Mouse (Mus musculus): ENCODE results near the gene Pkhd1.
A peak's percentile ranks its signal among the peaks of the same experiment; 100 is the strongest.

Gene Pkhd1

DNA sequence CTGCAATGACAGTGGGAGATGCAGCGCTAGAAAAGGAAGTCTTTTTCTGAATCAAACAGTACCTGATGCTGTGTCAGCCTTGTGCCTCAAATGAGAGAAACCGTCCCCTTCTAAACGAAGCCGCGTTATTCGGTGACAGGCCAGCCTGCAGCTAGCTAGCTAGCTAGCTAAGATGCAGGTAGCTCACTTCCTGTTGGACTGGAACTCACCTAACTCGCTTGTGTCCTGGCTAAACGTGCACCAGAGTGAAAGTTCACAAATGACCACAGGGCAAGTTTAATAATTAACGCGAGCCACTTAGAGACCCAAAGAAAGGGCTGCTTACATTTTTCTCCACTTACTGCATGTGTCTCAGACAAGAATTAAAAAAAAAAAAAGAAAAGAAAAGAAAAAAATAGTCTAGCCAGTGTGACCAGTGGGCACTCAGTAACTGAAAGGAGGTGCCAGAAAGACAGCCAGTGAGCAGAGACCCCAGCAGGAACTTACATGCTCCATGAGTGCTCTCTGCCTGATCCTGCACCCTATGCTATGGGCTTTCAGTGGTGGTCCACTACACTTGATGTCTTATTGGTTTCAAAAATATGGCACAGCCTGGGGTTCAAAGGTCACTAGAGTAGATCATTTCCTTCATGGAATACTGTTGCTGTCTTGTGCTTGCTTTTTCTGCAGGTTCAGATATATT, at the start of gene Pkhd1:
TSS of gene Pkhd1 (minus strand) at position 216 of the 682 bp plus-strand sequence.
- peak; percentile 95 for DNase-seq

DNA sequence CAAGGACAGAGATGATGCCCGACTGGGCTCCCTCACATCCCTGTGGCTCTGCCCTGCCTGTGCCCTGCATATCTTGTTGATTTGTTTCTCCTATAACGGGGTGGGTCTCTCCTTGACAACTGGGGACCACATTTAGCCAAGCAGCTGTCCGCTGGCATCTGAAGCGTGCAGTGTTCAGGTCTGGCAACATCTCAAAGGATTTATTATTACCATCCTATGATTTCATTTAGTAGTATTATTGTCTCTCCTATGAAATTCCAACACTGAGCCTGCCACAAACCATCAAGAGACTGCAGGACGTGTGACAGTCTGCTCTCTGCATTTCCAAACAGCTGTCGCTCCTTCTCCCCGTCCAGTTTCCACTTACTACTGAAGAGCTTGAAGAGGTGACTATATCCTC, 49.7 kb upstream of the Pkhd1 start:
- no peak for DNase-seq

DNA sequence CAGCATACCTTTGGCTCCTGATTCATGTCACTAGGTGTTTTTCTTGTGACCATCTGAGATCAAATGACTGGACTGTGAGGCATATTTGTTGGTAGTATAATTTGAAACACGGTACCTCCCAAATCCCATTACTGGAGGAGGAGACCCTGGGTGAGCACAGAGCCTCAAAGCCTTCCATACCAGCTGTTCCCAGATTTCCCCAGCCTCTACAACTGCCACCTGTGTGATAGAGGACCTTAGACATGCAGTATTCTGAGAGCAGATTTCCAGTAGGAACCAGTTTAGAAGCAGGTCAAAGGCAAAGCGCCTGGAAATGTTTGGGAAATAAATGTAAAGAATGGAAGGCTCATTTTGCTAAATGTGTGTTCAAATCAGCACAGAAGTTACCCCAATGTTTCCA, 48.4 kb upstream of the Pkhd1 start:
- DNase-seq, result no peak

DNA sequence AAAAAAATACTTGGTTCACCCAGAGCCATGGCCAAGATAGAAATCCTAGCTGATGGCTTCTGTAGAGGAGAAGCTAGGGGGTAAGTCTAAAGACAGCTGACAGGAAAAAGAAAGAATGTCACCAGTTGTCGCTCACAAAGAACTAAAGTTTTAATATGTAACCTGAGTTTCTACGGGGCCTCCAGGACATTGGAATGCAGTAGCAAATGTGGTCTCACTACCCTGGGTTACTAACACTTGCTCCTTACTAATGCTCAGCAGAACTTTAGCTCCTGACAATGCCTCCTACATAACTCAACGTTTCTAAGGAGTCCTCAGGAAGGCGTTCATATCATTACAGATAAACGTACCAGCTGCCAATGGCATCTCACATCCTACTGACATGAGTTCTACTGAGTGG, 37.2 kb upstream of the Pkhd1 start:
- DNase-seq, result peak; percentile 77

DNA sequence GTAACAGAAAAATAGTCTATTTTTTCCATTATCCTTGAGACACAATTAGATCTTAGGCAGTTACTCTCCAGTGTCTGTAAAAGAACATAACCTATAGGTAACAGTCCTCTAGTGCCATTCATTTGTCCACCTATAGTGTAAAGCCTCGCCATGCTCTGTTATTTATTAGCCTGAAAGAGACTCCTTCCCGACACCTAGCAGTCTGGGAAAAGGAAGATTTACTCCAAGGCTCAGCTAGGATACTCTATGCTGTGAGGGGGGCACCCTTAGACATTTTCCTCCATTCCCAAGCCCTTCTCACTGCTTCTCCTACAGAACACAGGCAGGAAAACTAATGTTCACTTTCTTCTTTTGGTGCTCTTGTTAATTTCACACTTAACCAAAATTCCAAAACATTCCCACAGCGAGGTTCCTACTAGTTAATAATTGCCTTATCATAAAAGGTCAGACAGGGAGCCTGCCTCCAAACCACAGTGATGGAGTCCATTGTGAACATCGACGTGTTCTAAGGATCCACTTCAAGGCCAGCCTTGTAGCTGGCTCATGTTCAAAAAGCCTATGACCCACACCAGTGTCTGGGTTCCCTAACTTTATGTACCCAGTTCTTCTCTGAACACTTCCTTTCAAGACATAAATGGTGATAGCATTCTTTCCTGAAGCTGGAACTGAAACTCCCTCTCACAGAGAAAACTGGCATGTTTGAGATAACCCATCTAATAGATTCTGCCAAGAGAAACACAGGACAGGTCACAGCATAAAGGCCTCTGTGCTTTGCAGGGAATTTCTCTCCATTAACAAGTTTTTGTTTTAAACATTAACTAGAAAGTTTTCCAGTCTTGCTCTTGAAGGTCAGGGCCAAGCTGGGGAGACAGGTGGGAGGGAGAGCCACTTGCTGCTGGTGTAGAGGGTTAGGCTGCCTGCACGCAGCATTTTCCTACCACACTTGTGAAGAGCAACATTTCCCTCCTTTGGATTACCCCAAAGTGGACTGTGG, 35.9 kb upstream of the Pkhd1 start:
- peak; percentile 90 for DNase-seq

DNA sequence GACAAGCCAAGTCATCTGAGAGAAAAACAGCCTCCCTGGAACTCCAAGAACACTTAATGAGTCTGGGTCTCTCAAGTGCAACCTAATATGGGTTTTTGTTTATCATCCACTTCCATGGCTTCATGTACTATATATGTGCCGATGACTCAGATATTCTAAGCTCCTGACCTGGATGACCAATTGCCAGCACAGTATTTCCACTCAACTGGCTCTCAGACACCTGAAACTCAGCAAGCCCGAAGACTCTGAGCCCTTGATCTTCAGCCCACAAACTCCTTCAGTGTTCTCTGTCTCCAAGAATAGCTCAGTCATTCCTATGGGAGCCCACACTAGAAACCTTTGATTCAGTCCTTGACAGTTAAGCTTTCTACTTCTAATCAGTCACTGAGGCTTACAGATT, 17.0 kb upstream of the Pkhd1 start:
- no peak for DNase-seq

DNA sequence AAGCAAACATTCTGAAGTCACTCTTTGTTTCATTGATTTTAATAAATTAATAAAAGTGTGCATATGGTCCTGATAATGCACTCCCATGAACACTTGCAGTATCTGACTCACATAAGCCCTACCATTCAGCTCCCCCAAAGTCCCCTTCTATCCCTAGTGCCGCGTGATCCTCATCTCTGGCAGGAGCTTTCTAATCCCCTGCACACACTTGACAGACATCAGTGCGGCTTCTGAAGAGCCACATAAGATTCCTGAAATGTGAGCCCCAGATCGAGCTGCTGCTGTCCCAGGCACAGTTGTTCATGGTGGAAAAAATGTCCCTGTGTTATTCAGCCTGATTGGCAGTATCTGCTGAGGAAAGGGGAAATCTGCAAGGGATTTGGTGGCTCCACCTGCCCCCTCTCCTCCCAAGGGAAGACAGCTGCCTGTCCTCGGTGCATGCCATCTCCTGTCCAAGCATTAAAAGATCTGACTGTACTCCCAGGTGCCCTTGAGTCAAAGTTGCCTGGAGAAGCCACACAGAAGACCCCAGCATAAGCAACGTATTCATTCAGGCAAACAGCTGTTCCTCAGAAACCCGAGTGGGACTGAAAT, 15.5 kb upstream of the Pkhd1 start:
- DNase-seq, result no peak

DNA sequence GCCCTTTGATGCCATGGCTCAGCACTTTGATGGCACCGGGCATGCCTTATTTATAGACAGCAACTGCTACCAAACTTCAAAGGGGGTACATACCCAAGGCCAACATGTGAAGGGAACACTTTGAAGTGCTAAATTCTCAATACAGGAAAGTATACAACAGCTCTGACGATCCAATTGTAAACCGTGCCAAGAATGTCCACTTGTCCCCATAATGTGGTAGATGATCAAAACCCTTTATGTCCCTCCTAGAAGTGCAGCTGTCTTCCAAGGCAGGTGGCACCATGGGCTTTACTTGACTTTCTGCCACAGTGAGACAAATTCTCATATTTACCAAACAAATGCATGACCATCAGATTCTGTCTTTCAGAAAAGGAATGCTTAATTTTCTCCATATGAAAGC, 6.7 kb upstream of the Pkhd1 start:
- DNase-seq, result no peak

DNA sequence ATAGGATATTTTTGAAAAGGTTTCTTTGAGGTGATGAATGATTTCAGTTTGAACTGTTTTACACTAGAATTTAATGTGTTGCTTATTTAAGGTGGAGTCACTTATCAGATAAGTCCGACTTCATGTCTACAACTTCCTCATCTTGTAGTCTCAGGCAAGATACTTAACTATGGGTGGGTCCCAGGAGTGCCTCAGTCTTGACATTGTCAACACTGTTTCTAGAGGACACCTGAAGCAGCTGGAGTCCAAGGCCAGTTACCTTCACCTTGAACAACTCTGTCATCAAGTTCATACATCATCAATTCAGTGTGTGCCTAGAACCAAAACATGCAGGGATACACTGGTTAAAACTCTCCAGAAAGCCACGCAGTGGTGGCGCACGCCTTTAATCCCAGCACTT, 5.5 kb upstream of the Pkhd1 start:
- no peak for DNase-seq

DNA sequence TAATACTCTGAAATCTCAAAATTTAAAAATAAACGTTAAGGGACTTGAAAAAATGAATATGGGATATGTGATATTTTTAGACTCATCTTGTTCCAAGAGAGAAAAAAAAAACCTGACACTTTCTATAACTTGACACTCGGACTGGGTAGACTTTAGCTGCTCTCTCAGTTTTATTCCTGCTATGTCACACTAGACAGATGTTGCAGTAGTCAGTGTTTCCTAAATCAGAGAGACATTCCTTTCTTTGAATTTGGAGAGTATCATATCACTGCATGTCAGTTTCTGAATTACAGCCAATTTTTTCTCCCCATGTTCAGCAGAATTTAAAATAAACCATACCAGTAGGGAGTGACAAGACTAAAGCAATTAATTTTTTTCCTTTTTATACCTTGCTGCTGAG, 2.7 kb upstream of the Pkhd1 start:
- no peak for DNase-seq

DNA sequence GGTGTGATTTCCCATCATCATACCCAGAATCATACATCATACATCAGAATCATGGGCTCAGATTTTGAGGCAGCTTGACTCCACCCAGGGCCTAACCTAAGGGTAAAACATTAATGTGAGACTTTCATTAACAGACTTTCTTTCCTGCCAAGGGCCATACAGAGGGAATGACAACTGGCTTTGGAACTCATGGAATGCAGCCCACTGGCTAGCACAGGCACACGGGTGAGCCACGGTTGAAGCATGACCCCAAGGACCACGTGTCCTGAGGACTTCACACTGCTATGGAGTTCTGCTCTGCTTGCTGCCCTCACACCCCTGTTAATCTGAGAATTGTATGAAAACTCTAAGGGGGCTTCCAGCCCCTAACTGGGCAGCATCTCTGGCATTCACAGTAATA, 1.5 kb upstream of the Pkhd1 start:
- DNase-seq, result peak; percentile 95

DNA sequence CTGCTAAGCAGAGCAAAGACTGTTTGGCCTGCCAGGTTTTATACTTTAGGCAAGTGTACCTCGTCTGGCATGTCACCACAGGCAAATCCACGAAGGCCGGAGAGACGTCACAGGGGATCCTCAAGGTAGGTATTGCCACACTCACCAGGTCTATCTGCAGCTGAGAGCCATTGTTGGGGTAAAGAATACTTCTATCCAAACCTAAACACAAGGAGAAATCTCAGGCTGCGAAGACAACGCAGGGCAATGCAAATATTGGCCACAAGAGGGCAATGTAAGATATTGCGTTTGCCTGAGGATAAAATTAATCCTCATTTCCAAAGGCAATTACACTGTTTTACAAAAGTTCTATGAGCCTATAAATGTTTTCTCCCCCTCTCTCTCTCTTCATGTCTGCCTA, 5.2 kb downstream of the Pkhd1 start:
- DNase-seq, result peak; percentile 52

DNA sequence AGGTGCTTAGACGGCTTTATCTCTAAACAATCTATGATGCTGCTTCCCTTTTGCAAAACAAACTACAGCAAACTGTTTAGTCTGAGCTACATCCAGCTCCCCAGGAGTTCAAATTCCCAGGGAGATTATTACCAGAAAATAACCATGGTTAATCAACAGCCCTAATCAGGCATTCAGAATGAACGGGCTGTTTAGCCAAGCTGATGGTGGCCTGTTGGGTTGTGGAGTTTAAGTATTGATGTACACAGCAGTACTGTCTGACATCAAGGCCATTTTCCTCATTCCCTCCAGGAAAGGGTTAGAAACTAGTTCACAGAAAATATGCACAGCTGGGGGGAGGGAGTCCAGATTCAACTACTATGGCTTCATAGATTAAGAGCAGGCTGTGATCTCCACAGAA, 12.4 kb downstream of the Pkhd1 start:
- DNase-seq, result peak; percentile 59

DNA sequence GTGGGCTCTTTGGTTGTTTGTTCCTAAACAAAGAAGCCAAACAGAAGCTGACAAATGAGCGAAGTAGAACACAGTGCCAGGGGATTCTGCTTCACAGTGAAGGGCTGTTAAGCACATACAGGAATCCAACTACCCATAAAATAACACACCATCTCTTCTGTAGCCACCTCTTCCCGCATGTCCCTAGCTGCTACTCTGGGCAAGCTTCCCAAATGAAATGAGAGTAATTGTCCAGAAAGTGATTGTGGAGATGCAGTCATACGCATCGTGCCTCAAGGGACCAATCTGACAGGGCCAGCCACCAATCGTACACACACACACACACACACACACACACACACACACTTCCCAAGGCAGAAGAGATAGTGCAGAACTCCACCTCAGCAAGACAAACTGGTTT, 27.4 kb downstream of the Pkhd1 start:
- DNase-seq, result no peak

DNA sequence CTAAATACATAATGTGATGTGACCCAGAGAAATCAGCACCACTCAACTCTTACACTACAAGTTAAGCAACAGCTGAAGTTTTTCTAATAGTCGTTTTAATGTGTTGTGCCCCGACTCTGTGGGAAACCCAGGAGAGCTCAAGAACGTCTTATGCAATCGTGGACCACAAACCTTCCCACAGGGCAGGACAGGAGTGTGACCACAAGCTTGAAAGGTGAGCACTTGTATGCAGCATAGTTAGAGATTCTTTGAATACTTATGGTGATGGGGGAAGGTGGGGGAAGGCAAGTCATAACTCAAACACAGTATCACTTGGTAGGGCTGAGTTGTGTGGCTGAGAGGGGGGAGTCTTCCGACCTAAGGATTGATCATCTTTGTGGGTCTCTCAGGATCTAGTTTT, 46.4 kb downstream of the Pkhd1 start:
- no peak for DNase-seq

DNA sequence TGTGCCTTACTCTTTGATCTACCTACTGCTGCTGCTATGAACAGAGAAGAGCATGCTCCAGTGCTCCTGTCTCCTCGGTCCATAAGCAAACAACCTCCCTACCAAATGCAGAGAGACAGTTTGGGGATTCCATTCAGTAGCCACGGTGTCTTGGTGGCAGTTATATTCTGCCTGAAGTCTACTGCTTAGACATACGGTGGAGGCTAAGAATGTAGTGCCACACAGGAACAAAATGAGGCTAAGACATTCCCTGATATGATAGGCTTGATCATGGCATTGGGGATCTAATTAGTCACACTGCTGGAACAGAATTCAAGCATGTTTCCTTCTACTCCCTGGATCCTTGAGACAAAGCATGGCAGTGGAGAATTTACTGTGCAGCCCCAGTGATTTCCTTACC, 48.4 kb downstream of the Pkhd1 start:
- no peak for DNase-seq

DNA sequence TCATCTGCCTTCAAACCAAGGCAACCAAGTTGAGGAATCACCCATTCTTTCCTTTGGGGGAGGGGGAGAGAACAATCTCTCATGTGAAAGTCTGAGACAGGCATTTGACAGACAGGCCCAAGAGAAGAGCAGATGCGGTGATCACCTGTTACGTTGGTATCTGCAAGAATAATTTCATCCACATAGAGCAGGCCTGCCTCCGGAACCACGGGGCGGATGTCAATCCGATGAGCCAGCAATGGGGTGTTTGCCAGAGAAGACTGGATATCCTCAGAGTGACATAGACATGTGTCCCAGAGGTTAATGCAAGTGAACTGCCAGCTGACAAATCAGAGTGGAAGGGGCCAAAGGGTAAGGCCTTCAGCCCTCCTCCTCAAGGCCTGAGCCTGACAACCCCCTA, 59.4 kb downstream of the Pkhd1 start:
- DNase-seq, result no peak

DNA sequence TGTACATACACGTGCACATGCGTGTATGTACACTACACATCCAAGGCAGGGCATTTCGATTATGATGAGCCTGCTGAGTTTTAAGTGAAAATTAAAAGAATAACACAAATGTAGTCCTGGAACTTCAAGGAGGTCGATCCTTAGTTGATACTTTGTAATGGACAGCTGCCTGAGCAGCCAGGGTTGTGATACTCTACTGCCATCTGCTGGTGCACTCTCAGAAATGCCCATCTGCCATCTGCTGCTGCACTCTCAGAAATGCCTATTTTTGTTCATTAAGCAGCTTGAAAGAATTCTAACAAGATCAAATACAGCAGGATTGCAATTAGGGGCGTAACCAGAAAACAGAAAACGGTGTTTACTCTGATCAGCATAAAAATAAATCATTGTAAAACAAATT, 63.5 kb downstream of the Pkhd1 start:
- DNase-seq, result peak; percentile 58

DNA sequence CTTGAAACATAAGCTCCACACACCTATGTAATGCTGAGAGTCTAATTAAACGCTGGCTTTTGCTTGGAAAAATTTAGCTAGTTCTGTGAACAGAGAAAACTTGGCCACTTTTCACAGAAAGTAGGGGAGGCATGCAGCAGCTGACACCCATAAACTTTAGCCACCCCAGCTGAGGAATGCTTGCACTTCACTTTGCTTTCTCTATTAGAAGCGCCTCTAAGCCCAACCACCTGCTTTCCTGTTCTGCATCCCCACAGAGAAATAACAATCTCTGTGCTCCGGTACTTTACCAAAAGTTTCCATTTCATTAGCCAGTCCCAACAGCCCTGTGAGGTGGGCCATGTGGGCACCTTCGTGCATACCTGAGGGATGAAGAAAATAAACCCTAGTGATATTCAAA, 66.5 kb downstream of the Pkhd1 start:
- DNase-seq, result no peak

DNA sequence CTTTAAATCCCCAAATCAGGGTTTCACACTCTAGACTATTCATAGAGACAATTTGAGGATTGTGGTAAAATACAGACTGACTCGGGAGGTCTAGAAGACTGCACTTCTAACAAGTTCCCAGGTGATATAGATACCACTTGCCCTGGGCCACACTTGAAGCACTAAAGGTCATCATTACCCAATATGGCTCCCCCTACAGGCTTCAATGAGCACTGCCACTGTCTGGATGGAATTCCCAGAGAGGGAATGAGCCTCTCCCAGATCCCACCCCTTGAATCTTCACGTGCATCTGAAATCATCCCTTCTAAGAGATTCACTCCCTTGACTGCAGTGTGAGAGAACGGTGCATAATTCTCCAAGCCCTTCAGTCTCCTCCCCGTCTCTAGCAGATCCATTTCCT, 73.3 kb downstream of the Pkhd1 start:
- no peak for DNase-seq

DNA sequence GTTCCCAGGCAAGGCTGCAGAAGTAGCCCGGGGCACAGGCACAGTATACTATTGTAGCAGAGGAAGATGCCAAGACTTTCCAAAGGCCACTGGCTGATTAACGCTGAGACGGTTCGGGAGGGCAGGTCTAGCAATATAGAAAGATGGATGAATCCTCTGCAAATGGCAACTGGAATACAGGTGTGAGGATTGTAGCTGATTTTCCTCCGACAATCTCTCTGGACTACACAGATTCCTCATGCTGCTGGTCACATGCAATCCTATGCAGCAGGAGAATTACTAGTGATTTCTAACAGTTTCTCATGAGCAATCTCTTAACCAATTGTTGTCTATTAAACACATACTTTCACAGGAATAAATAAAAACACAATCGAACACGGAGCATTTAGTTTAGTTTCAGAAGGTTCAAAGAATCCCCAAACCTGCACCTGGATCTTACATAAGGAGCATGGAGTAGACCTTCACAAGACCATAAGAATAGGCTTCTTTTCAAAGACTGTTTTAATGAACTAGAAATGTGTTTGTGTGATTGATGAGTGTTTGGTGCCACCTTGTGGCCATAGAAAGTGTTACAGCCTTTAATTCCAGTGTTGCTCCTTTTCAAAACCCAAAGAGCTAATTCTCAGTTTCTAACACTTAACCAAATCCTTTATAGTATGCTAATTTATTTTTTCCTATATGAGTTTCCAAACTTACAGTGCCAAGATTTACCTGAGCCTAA, 104.3 kb downstream of the Pkhd1 start:
- peak; percentile 56 for DNase-seq

DNA sequence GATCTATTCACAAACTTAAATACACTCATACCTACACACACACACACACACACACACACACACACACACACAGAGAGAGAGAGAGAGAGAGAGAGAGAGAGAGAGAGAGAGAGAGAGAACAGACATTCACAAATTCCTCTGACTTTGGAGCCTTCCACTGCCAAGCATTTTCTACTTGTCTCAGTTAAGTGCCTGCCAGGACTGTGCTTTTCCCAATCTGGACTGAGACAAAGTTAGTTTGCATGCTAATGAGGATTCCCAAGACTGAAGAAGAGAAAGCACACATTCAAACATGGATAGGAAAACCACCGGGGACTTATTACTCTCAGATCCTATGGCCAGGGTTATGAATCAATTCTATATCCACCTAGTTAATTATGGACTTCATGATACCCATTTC, 118.9 kb downstream of the Pkhd1 start:
- DNase-seq, result no peak

DNA sequence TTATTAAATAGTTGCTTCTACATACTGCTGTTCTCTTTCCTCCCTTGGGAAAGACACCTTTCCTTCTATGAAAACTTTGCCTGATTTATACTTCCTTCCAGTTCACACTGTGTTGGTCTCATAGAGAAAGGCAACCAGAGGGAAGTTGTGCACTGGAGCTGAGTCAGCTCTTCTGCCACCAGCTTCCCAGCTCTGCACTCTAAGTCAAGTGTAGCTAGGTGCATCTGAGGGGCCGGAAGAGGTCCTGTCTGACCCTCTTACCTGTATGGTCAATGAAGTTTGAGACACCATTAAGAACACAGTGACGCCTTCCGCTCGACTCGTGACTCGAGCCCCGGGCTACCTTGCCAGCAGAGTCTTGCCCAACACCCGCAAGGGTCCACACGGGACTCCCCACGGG, 131.8 kb downstream of the Pkhd1 start:
- DNase-seq, result no peak
